Mouse (Mus musculus) ES-E14 (cell line): ENCODE measurements around the gene Ppp4r1.

Source experiments
- HCFC1 ChIP-seq: IDR thresholded peaks from 2 replicates; pipeline ENCODE4 v1.6.1; 2012; ENCODE audit warnings: low read length, inconsistent platforms, borderline replicate concordance; ENCODE audit not compliant: insufficient read depth
- MAFK ChIP-seq: IDR thresholded peaks from 2 replicates; pipeline ENCODE4 v1.6.1; 2014; ENCODE audit warnings: mild to moderate bottlenecking, low read depth, low read length, inconsistent platforms; ENCODE audit not compliant: insufficient read depth
- ZC3H11A ChIP-seq: IDR thresholded peaks from 2 replicates; pipeline ENCODE4 v1.6.1; 2012; ENCODE audit warnings: low read depth, mild to moderate bottlenecking, inconsistent platforms, low read length, borderline replicate concordance
- ZNF384 ChIP-seq: IDR thresholded peaks from 2 replicates; pipeline ENCODE4 v1.6.1; 2012; ENCODE audit warnings: low read depth, low read length, inconsistent platforms

- TF ChIP-seq ZNF384 (no peak), MAFK (no peak), HCFC1 (no peak), ZC3H11A (no peak)
These were observed 19.7 kb downstream of the Ppp4r1 start for GRCm38 (mm10) chr17:65802026-65802425.
